Comparison of ENCODE assay signal across 8 mouse cellular contexts in the genomic region with DNA sequence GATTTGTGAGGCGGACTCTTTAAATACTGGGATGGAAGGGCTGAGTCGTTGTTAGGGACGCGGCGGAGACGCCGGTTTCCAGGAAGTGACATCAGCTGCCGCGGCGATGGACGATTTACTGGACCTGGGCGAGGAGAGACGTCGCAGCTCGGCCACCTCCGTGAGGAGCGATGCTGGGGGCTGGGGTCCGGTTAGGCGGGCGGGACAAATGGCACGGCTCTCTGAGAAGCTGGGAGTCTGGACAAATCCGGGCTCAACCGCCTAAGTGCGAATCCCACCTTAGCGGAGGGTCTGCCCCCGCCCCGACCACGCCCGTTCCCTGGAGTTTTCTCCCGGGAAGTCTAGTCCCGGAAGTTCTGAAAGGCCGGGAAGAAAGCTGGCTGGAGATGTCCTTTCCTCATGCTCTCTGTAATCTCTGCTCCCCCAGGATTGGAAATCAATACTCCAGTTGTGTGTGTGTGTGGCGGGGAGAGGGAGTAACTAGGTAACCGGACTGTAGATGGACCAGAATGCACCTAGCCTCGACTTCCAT. TPM values are rescaled to one million over a fixed set of nuclear protein-coding genes. Genes with fewer than 3 reads are reported as not detected.
DNase-seq lines count a peak whose midpoint lies in the region; ATAC-seq and TF ChIP-seq lines count a peak whose summit lies in the region.

Ift43 (plus strand) TSS at position 61 of the 532 bp plus-strand sequence.

- H3K9me3 ChIP-seq in ES-E14 (ENCODE audit: control insufficient read depth, insufficient read depth, low read depth, low read length): no peaks in the 10 kb centered on the region
- H3K9me3 ChIP-seq in forebrain, embryonic 16.5 days (ENCODE audit: control insufficient read depth, low read length): no peaks in the 10 kb centered on the region
- H3K9me3 ChIP-seq in lung, embryonic 15.5 days: no peaks in the 10 kb centered on the region

- H3K36me3 ChIP-seq in ES-E14 (ENCODE audit: control insufficient read depth, insufficient read depth, low read length, poor library complexity, severe bottlenecking): peaks cover 3% of the 10 kb centered on the region; the same call in 1 of the 2 replicates
- H3K36me3 ChIP-seq in forebrain, embryonic 16.5 days (ENCODE audit: control insufficient read depth, insufficient read depth): no peaks in the 10 kb centered on the region
- 0 out of 2 replicates have a peak, but pooled peaks cover 4% of the 10 kb centered on the region for H3K36me3 ChIP-seq in lung, embryonic 15.5 days

- peak within 1 kb of the TSS; percentile 57 for H3K4me2 ChIP-seq in forebrain, embryonic 16.5 days (ENCODE audit: low read length)
- H3K4me2 ChIP-seq in lung, embryonic 15.5 days: peak within 1 kb of the TSS; percentile 78

- in situ Hi-C loops in ES-E14 (cut with MboI; ENCODE audit: low sequenced_read_pairs in 2 of 2, unreplicated experiment in 2 of 2): no loop called here

- H3K27ac ChIP-seq in ES-E14 (ENCODE audit: insufficient read depth, low read depth, low read length, poor library complexity, severe bottlenecking): no peak within 1 kb of the TSS
- H3K27ac ChIP-seq in forebrain, embryonic 16.5 days (ENCODE audit: low read length): no peak within 1 kb of the TSS
- peak within 1 kb of the TSS; percentile 40 for H3K27ac ChIP-seq in lung, embryonic 15.5 days

- intact Hi-C loops in heart, postnatal 25 days (cut with DNase I): no loop called here

- WGBS in forebrain, embryonic 16.5 days: under 1% methylated on average over 35 of the region's 35 CpGs
- under 1% methylated on average over 35 of the region's 35 CpGs for WGBS in lung, embryonic 15.5 days

- H3K4me1 ChIP-seq in ES-E14 (ENCODE audit: control insufficient read depth in 2 of 2, insufficient read depth in 2 of 2, low read length in 2 of 2, poor library complexity in 1 of 2): peaks cover 0 to 2% of the 10 kb centered on the region in 2 experiments; a peak in 1 of 4 replicates
- H3K4me1 ChIP-seq in forebrain, embryonic 16.5 days (replicated peaks; ENCODE audit: control insufficient read depth, insufficient read depth, low read length): peaks cover 22% of the 10 kb centered on the region
- H3K4me1 ChIP-seq in lung, embryonic 15.5 days: peaks cover 19% of the 10 kb centered on the region

- H3K27me3 ChIP-seq in forebrain, embryonic 16.5 days (replicated peaks; ENCODE audit: control insufficient read depth, insufficient read depth, low read length): no peaks in the 10 kb centered on the region
- H3K27me3 ChIP-seq in lung, embryonic 15.5 days: no peaks in the 10 kb centered on the region

- peak; percentile 76 for ATAC-seq in forebrain, embryonic 16.5 days
- peak; percentile 25; the same call in 1 of the 2 replicates for ATAC-seq in lung, embryonic 15.5 days (ENCODE audit: borderline replicate concordance, extremely low read depth, low FRiP score, low TSS enrichment)

- peak within 1 kb of the TSS; percentile 60 for H3K9ac ChIP-seq in ES-E14 (ENCODE audit: insufficient read depth, low read depth, low read length, poor library complexity, severe bottlenecking)
- H3K9ac ChIP-seq in forebrain, embryonic 16.5 days (replicated peaks; ENCODE audit: low read depth, low read length): peak within 1 kb of the TSS; percentile 65
- peak within 1 kb of the TSS; percentile 60 for H3K9ac ChIP-seq in lung, embryonic 15.5 days

- DNase-seq in ES-E14 (ENCODE audit: low read depth, low spot score): peak; percentile 54
- peak; percentile 78 for DNase-seq in cerebellum, adult 11 months
- peak; percentile 62 for DNase-seq in heart, postnatal 25 days (ENCODE audit: low spot score)
- peak; percentile 75 to 87 for DNase-seq in layer of hippocampus, adult 18-20 months (ENCODE audit: low spot score in 2 of 2)
- DNase-seq in ovary, postnatal 36 days (ENCODE audit: low spot score): peak; percentile 85
- DNase-seq in urinary bladder, postnatal 25 days (ENCODE audit: low spot score): peak; percentile 79

- peak within 1 kb of the TSS; percentile 72 to 92 for H3K4me3 ChIP-seq in ES-E14 (ENCODE audit: insufficient read depth in 1 of 2, low read depth in 1 of 2, low read length in 2 of 2, poor library complexity in 1 of 2, severe bottlenecking in 1 of 2)
- peak within 1 kb of the TSS; percentile 64 for H3K4me3 ChIP-seq in forebrain, embryonic 16.5 days (replicated peaks; ENCODE audit: low read length)
- peak within 1 kb of the TSS; percentile 63 for H3K4me3 ChIP-seq in lung, embryonic 15.5 days

TF ChIP-seq in ES-E14, 5 proteins besides CTCF, POLR2A, EP300 and RAD21:
- TF ChIP-seq ZNF384 (IDR thresholded peaks at IDR 0.05; ENCODE audit: low read depth, low read length) (no peak), MAFK (IDR thresholded peaks at IDR 0.05; ENCODE audit: insufficient read depth, low read depth, low read length) (no peak), HCFC1 (IDR thresholded peaks at IDR 0.05; ENCODE audit: borderline replicate concordance, insufficient read depth, low read length) (peak; percentile 54; the same call in 1 of the 2 replicates), CHD2 (IDR thresholded peaks at IDR 0.05; ENCODE audit: low read depth, low read length) (no peak)
TF ChIP-seq in ES-E14: peak in this region for 1.

RNA-seq across cellular contexts. Expression of gene Ift43, which starts in this region (rescaled TPM):
- 14.1 and 16.9 TPM in 2 replicates for total RNA-seq in ES-E14 (2012; rRNA removed)
- 59.9 and 67.0 TPM in 2 replicates for polyA plus RNA-seq in forebrain, embryonic 16.5 days (2015; fragmentation: Nextera tagmentation; extraction: Ambion mirVana)
- 10 to 100 TPM; 23.0 to 24.5 TPM for total RNA-seq in heart, postnatal 25 days (2021)
- 10 to 100 TPM; 13.9 to 15.0 TPM for total RNA-seq in layer of hippocampus, adult 18-20 months (2021)
- 93.8 and 96.6 TPM in 2 replicates for polyA plus RNA-seq in lung, embryonic 15.5 days (2015; fragmentation: Nextera tagmentation; extraction: Ambion mirVana)
